Mouse (Mus musculus) embryonic stem cell, embryonic (primary cell): ENCODE measurements around the gene Gm17657.

Experiments
- CTCF ChIA-PET, 4 experiments: fragments of 300-600 bp in 2 of 4; fragments of 350-600 bp in 2 of 4; sonication (Branson Sonifier 250); formaldehyde crosslinking; loops; one replicate each; lab custom pipeline; 2022; ENCODE audit warnings: inconsistent platforms in 2 of 4; lab: Charles Lee
- POLR2A ChIA-PET, 4 experiments: fragments of 300-600 bp in 2 of 4; fragments of 350-600 bp in 2 of 4; sonication (Branson Sonifier 250); formaldehyde crosslinking; loops; one replicate each; lab custom pipeline; 2022; ENCODE audit warnings: antibody characterized with exemption in 4 of 4, inconsistent platforms in 1 of 4; lab: Charles Lee

The Gm17657 gene

DNA sequence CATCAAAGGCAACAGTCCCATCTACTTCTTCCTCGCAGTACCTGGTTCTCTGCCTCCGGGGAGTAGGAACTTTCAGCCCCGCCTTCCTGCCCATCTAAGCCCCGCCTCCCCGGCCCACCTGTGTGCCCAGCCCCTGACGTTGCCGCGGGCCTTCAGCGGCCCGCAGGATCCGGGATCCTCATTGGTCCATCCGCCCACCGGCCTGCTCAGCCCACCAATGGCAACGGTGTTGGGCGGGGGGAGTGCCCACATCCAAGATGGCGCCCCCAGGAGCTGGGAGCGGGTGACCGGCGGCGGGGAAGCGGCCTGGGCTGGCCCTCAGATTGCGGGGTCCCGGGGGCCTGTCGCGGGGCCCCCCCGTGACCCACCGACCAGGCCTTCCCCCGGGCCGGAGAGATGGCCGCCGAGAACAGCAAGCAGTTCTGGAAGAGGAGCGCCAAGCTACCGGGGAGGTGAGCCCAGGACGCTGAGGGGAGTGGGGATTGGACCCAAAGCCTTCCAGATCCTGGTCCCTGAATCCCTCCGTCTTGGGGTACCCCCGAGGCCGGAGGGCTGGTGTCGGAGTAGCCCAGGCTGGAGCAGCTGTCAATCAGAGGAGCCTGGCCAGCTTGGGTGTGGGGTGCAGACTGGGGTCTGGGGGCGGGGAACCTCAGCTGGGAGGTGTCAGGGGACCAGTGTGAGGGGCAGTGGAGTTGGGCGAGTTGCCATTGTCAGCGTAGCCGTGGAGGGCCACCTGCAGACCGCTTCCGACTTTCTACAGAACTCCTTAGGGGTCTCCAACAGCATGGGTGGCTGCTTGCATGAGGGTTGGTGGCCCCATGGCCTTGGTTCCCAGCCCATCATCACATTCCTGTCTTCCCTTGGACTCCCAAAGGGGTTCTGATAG lies at the start of gene Gm17657, which contains the start of gene Tbc1d22b:
TSS of gene Gm17657 (minus strand) at position 96 of the 886 bp plus-strand sequence.
TSS of gene Tbc1d22b (plus strand) at position 243 of the 886 bp plus-strand sequence.
- ChIA-PET POLR2A (interaction anchor here in 3 of 4 experiments (0.5 to 1.2 kb wide), 12 partner anchors 9 to 518 kb away, joined by 3 to 14 read pairs (median 4); partner anchors contain the start of genes Mtch1 (in 1 of the 3) and Srsf3 (in 1 of the 3)), CTCF (interaction anchor here in 3 of 4 experiments (0.5 to 1.0 kb wide), 10 partner anchors 12 to 1227 kb away, joined by 3 to 8 read pairs (median 3); no protein-coding TSS in a partner anchor)

DNA sequence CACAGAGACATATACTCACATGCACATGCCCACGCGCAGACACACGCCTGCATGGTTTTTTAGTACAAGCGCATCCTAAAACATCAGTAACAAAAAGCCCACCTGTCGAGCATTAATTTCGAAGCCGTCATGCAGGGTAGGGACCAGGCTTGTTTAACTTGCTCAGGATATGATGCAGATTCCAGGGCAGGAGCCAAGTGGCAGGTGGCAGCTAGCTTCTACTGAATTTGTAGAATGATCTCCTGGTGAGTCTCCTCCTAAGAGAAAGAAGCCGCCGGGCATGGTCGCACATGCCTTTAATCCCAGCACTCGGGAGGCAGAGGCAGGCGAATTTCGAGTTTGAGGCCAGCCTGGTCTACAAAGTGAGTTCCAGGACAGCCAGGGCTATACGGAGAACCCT lies 49.6 kb upstream of the Gm17657 start:
- CTCF ChIA-PET: no interaction called here
- POLR2A ChIA-PET: interaction anchor here in 1 of 4 experiments (0.8 to 1.8 kb wide), 2 partner anchors 13 to 17 kb away, joined by 3 to 4 read pairs; no protein-coding TSS in a partner anchor

DNA sequence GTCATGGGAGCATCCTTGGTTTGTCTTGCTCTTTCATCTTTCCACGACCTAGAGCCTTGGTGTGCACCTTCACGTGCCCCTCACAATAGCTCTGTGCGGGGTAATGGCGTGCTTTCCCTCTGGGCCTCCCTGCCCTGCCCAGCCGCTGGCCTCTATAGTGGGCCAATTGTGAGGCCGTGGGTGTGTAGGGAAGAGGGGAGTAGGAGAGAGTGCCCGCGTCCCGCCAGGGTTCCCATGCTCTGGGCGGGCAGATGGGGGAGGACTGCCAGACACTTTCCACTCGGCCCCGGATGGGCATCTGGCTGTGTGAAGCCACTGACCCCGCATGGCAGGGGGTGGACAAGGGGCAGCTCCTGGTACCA lies 47.3 kb upstream of the Gm17657 start:
- CTCF ChIA-PET: interaction anchor here in 1 of 4 experiments (0.6 to 2.0 kb wide), 4 partner anchors 11 to 71 kb away, joined by 3 to 9 read pairs (median 6); partner anchors contain the start of genes Gm28043 and Rnf8
- POLR2A ChIA-PET: interaction anchor here (0.6 to 1.7 kb wide), 8 partner anchors 10 to 442 kb away, joined by 3 to 4 read pairs (median 3); no protein-coding TSS in a partner anchor

DNA sequence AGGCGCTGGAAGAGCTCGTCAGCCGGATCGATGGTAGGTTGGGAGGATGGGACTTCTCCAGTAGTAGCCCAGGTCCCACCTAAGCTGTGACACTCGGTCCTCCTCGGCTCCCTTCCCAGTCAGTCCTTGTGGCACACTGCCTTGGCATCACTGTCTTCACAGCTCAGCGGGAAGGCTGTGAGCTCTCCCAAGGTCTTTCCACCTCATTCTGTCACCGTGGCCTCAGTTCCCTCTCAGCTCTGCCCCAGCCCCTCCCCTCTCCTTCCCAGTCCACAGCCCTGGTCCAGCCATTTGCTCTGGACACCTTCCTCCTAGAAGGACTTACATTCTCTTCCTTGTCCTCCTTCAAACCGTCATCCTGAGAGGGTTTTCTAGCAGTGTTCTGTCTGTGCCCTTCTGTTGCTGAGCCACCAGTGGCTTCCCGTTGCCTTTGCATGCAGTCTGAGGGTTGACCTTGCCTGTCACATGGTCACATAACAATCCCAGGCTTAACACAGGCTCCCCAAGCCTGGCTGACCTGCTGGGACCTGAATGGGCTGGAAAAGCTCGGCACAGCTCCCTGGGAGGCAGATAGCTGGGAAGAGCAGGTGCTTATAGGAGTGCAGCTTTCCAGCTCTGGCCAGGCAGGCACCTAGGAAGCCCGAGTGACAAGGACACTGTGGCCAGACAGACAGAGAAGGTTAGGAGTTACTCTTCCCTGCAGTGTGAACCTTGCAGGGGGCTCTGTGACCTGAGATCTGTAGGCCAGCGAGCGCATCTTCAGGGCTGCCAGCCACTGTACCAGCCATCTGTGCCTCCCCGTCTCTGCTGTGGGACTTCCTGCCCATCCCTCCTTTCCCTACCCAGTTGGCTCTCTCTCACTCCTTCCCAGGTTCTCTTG lies 46.7 kb upstream of the Gm17657 start:
- POLR2A ChIA-PET: interaction anchor here (0.5 to 1.7 kb wide), 17 partner anchors 9 to 442 kb away, joined by 3 to 6 read pairs (median 3); no protein-coding TSS in a partner anchor

DNA sequence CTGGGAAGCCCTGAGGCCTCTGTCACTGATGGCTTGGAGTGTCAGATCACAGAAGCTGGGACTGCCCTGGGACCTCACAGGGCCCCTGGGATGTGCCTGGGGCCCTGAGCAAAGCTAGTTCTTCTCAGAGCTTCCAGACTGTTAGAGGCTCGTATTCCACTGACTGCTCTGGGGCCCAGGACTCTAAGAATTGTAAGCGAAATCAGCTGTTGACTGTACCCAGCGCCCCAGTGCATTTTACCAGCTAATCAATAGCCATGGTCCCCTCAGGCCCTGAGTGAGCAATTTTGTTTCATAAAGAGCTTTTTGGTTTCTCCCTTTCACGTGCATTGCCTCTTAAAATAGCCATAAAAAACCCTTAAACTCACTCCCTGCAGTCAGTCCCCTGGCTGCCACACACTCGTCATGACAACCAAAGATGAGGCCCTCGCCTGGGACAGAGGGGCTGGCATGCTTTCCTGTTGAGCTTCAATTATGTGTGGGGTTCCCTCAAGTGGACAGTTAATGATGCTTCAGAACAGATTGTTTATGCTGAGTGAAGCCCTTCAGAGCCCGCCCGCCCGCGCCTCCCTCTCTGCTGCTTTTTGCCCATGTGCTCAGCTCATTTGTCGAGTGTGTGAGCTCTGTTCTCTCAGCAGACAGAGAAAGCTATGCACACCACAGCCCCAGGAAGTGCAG lies 39.9 kb upstream of the Gm17657 start:
- CTCF ChIA-PET: interaction anchor here in 3 of 4 experiments (0.6 to 2.0 kb wide), 7 partner anchors 14 to 134 kb away, joined by 3 to 7 read pairs (median 3); no protein-coding TSS in a partner anchor
- POLR2A ChIA-PET: interaction anchor here (0.5 to 1.3 kb wide), 6 partner anchors 12 to 878 kb away, joined by 3 to 4 read pairs (median 3); no protein-coding TSS in a partner anchor

More for the DNA sequence above, 46.7 kb upstream of the Gm17657 start:
- CTCF ChIA-PET: interaction anchor here in 2 of 4 experiments (0.6 to 2.0 kb wide), 5 partner anchors 12 to 70 kb away, joined by 3 to 9 read pairs (median 5); partner anchors contain the start of genes Gm28043 (in 1 of the 2) and Rnf8 (in 1 of the 2)

DNA sequence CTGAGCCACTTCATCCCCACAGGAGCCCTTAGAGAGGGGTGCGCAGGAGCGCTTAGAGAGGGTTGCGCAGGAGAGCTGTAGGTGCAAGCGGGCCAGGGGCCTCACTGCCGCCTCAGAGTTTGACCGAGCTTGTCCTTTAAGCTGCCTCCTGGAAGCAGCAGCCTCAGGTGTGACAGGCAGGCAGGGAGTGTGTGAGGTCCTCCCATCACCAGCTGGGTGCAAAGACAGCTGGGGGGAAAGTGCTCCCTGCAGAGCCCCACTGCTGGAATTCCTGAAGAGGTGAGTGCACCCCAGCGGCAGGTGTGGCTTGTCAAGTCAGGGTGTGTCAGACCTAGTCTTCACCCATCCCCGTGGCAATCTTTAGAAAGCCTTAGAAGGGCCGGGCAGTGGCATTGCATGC lies 37.5 kb upstream of the Gm17657 start:
- POLR2A ChIA-PET: interaction anchor here in 2 of 4 experiments (1.0 to 1.7 kb wide), 8 partner anchors 9 to 416 kb away, joined by 3 to 5 read pairs (median 4); no protein-coding TSS in a partner anchor
- CTCF ChIA-PET: interaction anchor here in 3 of 4 experiments (0.6 to 1.6 kb wide), 5 partner anchors 16 to 616 kb away, joined by 3 to 4 read pairs (median 3); no protein-coding TSS in a partner anchor

DNA sequence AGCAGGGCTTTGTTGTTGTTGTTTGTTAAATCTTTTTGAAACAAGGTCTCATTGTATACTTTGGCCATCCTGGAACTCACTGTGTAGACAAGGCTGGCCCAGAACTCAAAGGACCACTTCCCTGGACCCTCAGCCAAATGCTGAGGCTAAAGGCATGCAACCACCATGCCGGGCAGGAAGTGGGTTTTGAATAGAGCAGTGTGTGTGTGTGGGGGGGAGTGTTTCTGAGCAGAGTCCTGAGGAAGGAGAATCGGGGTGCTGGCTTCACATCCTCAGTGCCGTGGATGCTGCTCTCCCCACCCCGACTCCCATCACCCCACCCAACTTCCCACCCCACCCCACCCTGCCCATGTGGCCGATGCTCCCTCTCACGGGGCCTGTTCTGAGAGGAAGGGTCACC lies 36.0 kb upstream of the Gm17657 start:
- ChIA-PET POLR2A (interaction anchor here in 2 of 4 experiments (0.9 to 1.7 kb wide), 4 partner anchors 8 to 23 kb away, joined by 3 to 5 read pairs (median 4); no protein-coding TSS in a partner anchor), CTCF (interaction anchor here in 2 of 4 experiments (0.5 to 0.9 kb wide), 2 partner anchors 18 to 219 kb away, joined by 3 read pairs; no protein-coding TSS in a partner anchor)

DNA sequence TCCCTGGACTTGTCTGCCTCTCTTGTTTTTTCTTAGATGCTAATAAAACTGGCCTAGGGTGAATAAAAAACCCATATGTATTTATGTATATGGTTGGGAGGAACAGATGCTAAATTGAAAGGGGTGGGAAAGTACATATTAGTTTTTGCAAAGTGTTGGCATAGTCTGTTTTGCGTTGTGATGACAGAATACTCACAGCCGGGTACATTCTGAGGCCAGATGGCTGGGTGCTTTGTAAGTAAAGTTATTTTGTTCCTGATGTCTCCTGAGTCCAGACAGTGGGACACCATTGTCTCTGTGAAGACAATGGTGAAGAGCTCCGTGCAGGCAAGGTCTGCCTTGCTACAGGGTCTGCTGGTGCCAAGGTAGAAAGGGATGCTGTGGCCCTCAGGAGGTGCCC lies 35.3 kb upstream of the Gm17657 start:
- ChIA-PET CTCF (interaction anchor here in 2 of 4 experiments (0.7 to 0.9 kb wide), 2 partner anchors 17 to 19 kb away, joined by 3 read pairs; no protein-coding TSS in a partner anchor), POLR2A (interaction anchor here in 2 of 4 experiments (0.9 to 1.6 kb wide), 3 partner anchors 9 to 11 kb away, joined by 3 to 5 read pairs (median 4); no protein-coding TSS in a partner anchor)

DNA sequence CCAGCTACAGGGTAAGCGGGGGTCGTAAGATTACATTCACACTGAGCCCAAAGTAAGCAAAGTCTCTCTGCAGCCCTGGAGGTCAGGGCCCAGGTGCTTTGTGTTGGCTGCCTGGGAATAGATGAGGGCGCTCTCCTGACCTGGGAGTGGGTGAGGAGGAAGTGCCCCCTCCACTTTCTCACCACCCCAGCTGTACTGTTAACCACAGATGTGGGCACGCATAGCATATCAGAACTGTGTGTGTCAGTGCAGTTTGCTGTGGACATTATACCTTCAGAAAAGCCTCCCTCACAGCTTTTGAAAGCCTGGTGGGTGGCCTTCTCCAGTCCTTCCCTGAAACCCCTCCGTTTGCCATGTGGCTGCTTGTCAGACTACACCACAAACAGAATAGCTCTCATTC lies 34.9 kb upstream of the Gm17657 start:
- ChIA-PET CTCF (interaction anchor here in 2 of 4 experiments (0.7 to 0.9 kb wide), 2 partner anchors 16 to 19 kb away, joined by 3 read pairs; no protein-coding TSS in a partner anchor), POLR2A (interaction anchor here in 2 of 4 experiments (0.9 to 1.6 kb wide), 3 partner anchors 10 to 12 kb away, joined by 3 to 5 read pairs (median 4); no protein-coding TSS in a partner anchor)

DNA sequence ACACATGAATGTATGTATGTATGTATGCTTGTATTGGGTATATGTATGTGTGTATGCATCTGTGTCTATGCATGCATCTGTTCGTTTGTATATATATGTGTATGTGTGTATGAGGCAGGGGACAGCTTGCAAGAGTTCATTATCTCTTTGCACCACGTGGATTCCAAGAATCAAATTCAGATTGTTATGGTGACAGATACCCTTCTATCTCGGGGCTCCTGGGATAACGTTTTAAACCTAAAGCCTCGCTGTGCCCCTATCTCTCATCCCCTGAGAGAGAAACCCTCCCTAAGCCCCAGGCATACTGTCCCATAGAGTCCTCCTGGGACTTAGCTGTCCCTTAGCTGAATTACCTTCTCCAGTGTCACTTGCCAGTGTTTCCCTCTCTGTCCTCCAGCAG lies 34.1 kb upstream of the Gm17657 start:
- CTCF ChIA-PET: no interaction called here
- POLR2A ChIA-PET: interaction anchor here in 1 of 4 experiments (1.1 kb wide), 1 partner anchor 10 kb away, joined by 3 read pairs; no protein-coding TSS in a partner anchor

DNA sequence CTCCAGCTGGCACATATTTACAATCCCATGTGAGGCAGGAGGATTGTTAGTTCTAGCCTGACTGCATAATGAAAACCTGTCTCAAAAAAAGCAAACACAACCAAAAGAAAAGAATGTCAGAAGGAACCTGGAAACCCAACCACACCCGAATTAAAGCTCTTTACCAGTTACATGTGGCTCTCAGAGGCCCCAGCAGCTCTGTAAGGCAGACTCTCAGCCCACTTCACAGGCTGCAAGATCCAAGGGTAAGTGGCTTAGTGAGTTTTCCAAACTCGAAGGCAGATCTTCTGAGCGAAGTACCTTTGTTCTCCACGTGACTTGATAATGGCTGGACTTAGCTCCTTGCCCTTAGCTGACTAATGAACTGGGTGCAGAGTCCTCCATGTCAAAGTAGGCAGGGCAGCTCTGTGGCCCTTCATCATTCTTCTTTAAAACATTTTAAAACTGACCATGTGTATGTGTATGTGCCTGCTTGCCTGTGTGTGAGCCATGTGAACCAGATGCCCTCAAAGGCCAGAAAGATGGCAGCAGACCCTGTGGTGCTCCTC lies 30.2 kb upstream of the Gm17657 start:
- POLR2A ChIA-PET: interaction anchor here in 2 of 4 experiments (0.5 to 0.9 kb wide), 2 partner anchors 14 to 75 kb away, joined by 3 to 6 read pairs; no protein-coding TSS in a partner anchor
- CTCF ChIA-PET: no interaction called here

DNA sequence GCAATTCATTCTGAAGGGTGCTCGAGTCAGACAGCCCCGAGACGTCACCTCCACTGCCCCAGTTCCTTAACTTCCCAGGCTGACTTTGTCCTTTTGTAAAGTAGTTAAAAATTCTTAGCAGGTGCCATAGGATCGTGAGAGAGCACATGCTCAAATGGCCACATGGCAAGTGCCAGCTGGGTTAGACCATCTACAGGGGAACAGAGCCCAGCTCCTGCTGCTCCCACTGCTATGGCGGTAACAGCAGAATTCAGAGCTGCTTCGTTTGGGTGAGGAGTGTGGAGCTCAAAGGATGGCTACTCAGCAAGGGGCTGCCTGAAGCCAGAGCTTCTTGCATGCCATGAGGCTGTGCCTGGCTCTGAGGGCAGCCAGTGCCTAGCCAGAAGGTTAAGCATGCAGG lies 20.4 kb upstream of the Gm17657 start:
- ChIA-PET CTCF (interaction anchor here in 2 of 4 experiments (0.6 to 0.9 kb wide), 2 partner anchors 9 to 44 kb away, joined by 3 to 6 read pairs; no protein-coding TSS in a partner anchor), POLR2A (interaction anchor here in 2 of 4 experiments (0.5 to 1.6 kb wide), 11 partner anchors 11 to 441 kb away, joined by 3 to 5 read pairs (median 3); partner anchors contain the start of genes Gm17657 (in 1 of the 2) and Tbc1d22b (in 1 of the 2))

DNA sequence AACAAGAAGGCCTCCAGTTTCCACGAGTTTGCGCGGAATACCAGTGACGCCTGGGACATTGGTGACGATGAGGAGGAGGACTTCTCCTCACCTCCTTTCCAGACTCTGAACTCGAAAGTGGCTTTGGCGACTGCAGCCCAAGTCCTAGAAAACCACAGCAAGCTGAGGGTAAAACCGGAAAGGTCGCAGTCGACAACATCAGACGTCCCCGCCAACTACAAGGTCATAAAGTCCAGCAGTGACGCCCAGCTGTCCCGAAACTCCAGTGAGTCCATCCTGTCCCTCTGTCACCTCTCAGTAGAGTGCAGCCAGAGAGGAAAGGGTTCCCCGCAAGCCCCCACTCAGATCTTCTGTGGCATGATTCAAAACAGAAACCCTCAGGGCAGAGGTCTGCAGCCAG lies 19.0 kb upstream of the Gm17657 start:
- ChIA-PET POLR2A (interaction anchor here in 2 of 4 experiments (0.7 to 1.6 kb wide), 5 partner anchors 9 to 552 kb away, joined by 3 to 5 read pairs (median 3); no protein-coding TSS in a partner anchor), CTCF (interaction anchor here in 1 of 4 experiments (1.3 kb wide), 1 partner anchor 16 kb away, joined by 3 read pairs; no protein-coding TSS in a partner anchor)

DNA sequence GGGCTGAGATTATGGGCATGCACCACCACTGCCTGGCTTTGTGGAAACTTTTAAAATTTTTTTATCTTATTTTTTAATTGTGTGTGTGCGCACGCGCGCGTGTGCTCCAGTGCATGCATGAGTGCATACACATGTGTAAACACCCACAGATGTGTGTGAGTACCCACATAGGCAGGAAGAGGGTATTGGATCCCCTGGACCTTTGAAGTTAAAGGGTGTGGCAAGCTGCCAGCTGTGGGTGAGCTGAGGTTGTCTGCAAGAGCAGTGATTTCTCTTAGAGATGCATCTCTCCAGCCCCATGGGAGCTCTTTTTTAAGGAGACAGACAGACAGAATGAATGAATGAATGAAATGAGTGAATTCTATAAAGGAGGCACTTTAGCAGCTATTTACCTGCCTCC lies 16.1 kb upstream of the Gm17657 start:
- ChIA-PET CTCF (interaction anchor here in 2 of 4 experiments (0.8 to 1.5 kb wide), 2 partner anchors 38 to 347 kb away, joined by 3 read pairs; no protein-coding TSS in a partner anchor), POLR2A (interaction anchor here in 1 of 4 experiments (0.8 kb wide), 1 partner anchor 16 kb away, joined by 3 read pairs; no protein-coding TSS in a partner anchor)

DNA sequence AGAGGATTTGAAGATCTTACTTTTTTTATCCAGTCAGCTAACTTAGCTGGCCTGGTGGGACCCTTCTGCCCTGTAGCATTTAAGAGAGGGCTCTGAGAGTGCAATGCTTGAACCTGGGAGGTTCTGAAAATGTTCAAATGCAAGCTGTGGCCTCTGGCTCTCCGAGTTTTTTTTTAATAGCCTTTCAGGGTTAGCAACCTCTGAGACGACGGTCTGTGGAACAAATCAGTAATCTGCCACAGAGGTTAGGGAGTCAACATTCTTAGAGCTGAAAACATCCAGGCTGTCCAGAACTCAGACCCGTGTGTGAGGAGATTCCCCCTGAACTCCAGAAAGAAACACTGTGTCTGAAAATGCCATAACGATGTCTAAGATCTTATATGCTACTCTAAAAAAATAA lies 9.0 kb upstream of the Gm17657 start:
- POLR2A ChIA-PET: interaction anchor here in 2 of 4 experiments (0.6 to 1.7 kb wide), 5 partner anchors 9 to 1137 kb away, joined by 3 to 4 read pairs (median 3); partner anchors contain the start of gene Tbc1d22b (in 1 of the 2)

More for the DNA sequence above, 9.0 kb upstream of the Gm17657 start:
- CTCF ChIA-PET: interaction anchor here in 1 of 4 experiments (0.6 kb wide), 1 partner anchor 170 kb away, joined by 4 read pairs; no protein-coding TSS in a partner anchor
